Mouse (Mus musculus) stomach, embryonic 16.5 days (tissue): Measurements from ENCODE around the gene Ppp1r9a. TPM values are rescaled to one million over a fixed set of nuclear protein-coding genes. Genes with fewer than 3 reads are reported as not detected.

Experiments
- polyA plus RNA-seq: library from polyadenylated mRNA; unstranded; fragments of >200 nt; fragmentation: Nextera tagmentation; extraction: Ambion mirVana; gene quantifications from 2 replicates; pipeline ENCODE4 v1.2.1, GENCODE M21; 2015

Ppp1r9a gene
- polyA plus RNA-seq, 1 experiment from 2014 or later: 14.8 TPM

Other genes with a start within 250 kb of the Ppp1r9a start
- 69.6 and 73.2 TPM in 2 replicates for gene Sgce, start 155.7 kb upstream of the Ppp1r9a start, polyA plus RNA-seq
- gene Peg10, start 155.6 kb upstream of the Ppp1r9a start, polyA plus RNA-seq: 2.9 and 4.7 TPM in 2 replicates